Mouse (Mus musculus) stomach, postnatal 0 days (tissue): ENCODE measurements at regions not wholly inside any gene's neighbourhood (a gene's known extent, or its start where the extent isn't known, plus 50 kb on each side); places are given as distances from the start of the nearest gene placed in this dataset.

Experiments
- CTCF ChIP-seq: IDR thresholded peaks from 2 replicates; pipeline ENCODE4 v1.5.1; 2016; ENCODE audit warnings: antibody characterized with exemption, low read depth, mild to moderate bottlenecking, moderate library complexity
- EP300 ChIP-seq: optimal IDR thresholded peaks from 2 replicates; pipeline ENCODE3; 2016; ENCODE audit warnings: antibody characterized with exemption

DNA sequence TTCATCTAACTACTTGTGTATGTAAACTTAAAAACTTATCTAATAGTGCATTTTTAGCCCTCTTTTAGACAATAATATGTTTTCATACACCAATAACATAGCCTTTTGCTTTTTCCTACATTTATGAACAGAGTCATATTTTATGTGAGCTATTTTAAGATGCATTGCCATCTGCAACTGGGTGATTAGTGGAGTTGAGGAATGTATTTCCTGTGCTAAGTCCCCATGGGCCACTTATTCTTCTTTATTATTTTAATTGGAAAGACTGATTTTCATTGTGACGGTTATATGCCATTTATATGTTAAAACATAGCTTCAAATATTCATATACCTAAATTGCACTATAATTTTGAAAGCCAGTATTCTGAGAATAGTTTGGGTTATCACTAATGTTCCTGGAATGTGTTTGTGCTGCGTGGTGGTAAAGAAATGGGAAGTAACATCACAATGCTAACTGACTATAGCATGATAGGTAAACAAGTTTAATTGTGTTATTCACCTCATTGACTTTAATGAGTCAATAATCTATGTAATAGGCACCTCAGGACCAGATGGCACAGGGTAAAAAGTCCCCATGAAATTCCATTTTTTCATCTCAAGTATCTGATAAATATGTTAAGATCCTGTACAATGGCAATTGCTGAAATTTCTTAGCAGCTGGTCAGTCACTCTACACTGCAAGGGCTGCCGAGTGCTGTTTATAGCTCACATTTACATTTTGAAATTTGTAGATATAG lies 1671.5 kb downstream of the Efnb2 start:
- no peak for TF ChIP-seq CTCF
- no peak for TF ChIP-seq EP300
